In genomic region chr5:146891127-146891526, GRCm38 (mm10) we compare ENCODE assay signal across 8 mouse cellular contexts. TPM values are rescaled to one million over a fixed set of nuclear protein-coding genes. Genes with fewer than 3 reads are reported as not detected.
DNase-seq lines count a peak whose midpoint lies in the region; ATAC-seq and TF ChIP-seq lines count a peak whose summit lies in the region.

No protein-coding gene starts in this region.

- H3K4me2 ChIP-seq in CH12.LX (ENCODE audit: insufficient read depth, low read depth, poor library complexity, severe bottlenecking): no peak overlapping the region
- H3K4me2 ChIP-seq in hindbrain, embryonic 13.5 days: 0 out of 2 replicates have a peak overlapping the region, but pooled peaks have one; percentile 11

- H3K9me3 ChIP-seq in CH12.LX (replicated peaks; ENCODE audit: low read length): no peaks in the 10 kb centered on the region
- H3K9me3 ChIP-seq in hindbrain, embryonic 13.5 days: no peaks in the 10 kb centered on the region

- no peaks in the 10 kb centered on the region for H3K27me3 ChIP-seq in heart, adult 2 months (ENCODE audit: control insufficient read depth, insufficient read depth, low read length)
- H3K27me3 ChIP-seq in CH12.LX (replicated peaks): no peaks in the 10 kb centered on the region
- H3K27me3 ChIP-seq in hindbrain, embryonic 13.5 days: no peaks in the 10 kb centered on the region

- in situ Hi-C loops in CH12.LX (cut with MboI; ENCODE audit: low pct_ligation_motif_present, low pct_unique_long_range_greater_than_20kb, low sequenced_read_pairs): no loop called here

- H3K4me1 ChIP-seq in heart, adult 2 months (ENCODE audit: control insufficient read depth, insufficient read depth, low read length): no peaks in the 10 kb centered on the region
- no peaks in the 10 kb centered on the region; a peak in 1 of 4 replicates for H3K4me1 ChIP-seq in CH12.LX (ENCODE audit: control insufficient read depth in 1 of 2, insufficient read depth in 2 of 2)
- no peaks in the 10 kb centered on the region for H3K4me1 ChIP-seq in hindbrain, embryonic 13.5 days (replicated peaks)

- TF ChIP-seq POLR2A in heart, adult 2 months (IDR thresholded peaks at IDR 0.05; ENCODE audit: insufficient read depth, low read depth, low read length): no peak
- no peak for TF ChIP-seq POLR2A in CH12.LX (IDR thresholded peaks at IDR 0.05; ENCODE audit: low read depth, low read length)

- intact Hi-C loops in heart, adult 2 months (cut with DNase I): no loop called here
- intact Hi-C loops in heart, postnatal 25 days (cut with DNase I): no loop called here

- no peak for DNase-seq in heart, adult 2 months
- DNase-seq in heart, postnatal 25 days (ENCODE audit: low spot score): no peak
- peak; percentile 28 for DNase-seq in CH12.LX (ENCODE audit: extremely low read depth)
- DNase-seq in embryo, embryonic 9.5 days (ENCODE audit: extremely low spot score): peak; percentile 40
- DNase-seq in right cerebral cortex, postnatal 25 days: no peak
- DNase-seq in adipocyte (ENCODE audit: low spot score): no peak

- ATAC-seq in hindbrain, embryonic 13.5 days (ENCODE audit: low FRiP score): no peak
- peak; percentile 86 for ATAC-seq in megakaryocyte progenitor cell, adult 5-6 weeks (replicated peaks; ENCODE audit: poor library complexity)

- peak; percentile 11 for TF ChIP-seq RAD21 in CH12.LX (IDR thresholded peaks at IDR 0.05; ENCODE audit: low read depth, low read length)

- dilution Hi-C loops in CH12.LX (cut with MboI; ENCODE audit: extremely low pct_ligation_motif_present, extremely low pct_unique_long_range_greater_than_20kb, low sequenced_read_pairs): no loop called here

- TF ChIP-seq CTCF in heart, adult 2 months (IDR thresholded peaks at IDR 0.05): peak; percentile 71
- peak; percentile 50 to 70 for TF ChIP-seq CTCF in CH12.LX (conservative IDR thresholded peaks at IDR 0.05 in 1 of 2, IDR thresholded peaks at IDR 0.05 in 1 of 2; ENCODE audit: low read depth in 2 of 2, low read length in 2 of 2)

- no peak overlapping the region for H3K9ac ChIP-seq in heart, adult 2 months (ENCODE audit: low read depth, low read length)
- no peak overlapping the region for H3K9ac ChIP-seq in CH12.LX (ENCODE audit: insufficient read depth, low read depth)
- no peak overlapping the region for H3K9ac ChIP-seq in hindbrain, embryonic 13.5 days

- no peak overlapping the region for H3K4me3 ChIP-seq in heart, adult 2 months
- H3K4me3 ChIP-seq in CH12.LX (replicated peaks in 1 of 3; ENCODE audit: low read depth in 2 of 3, low read length in 2 of 3, poor library complexity in 1 of 3): no peak overlapping the region
- H3K4me3 ChIP-seq in hindbrain, embryonic 13.5 days: no peak overlapping the region

- no peaks in the 10 kb centered on the region for H3K79me2 ChIP-seq in heart, adult 2 months (replicated peaks; ENCODE audit: control insufficient read depth, insufficient read depth, low read length)
- no peaks in the 10 kb centered on the region for H3K79me2 ChIP-seq in CH12.LX (replicated peaks; ENCODE audit: control insufficient read depth, extremely low read depth, insufficient read depth, poor library complexity, severe bottlenecking)

- TF ChIP-seq EP300 in heart, adult 2 months (IDR thresholded peaks at IDR 0.05; ENCODE audit: insufficient read depth, low read depth, low read length): no peak
- no peak for TF ChIP-seq EP300 in CH12.LX (IDR thresholded peaks at IDR 0.05; ENCODE audit: low read length)

- H3K27ac ChIP-seq in heart, adult 2 months: no peak overlapping the region
- H3K27ac ChIP-seq in CH12.LX (ENCODE audit: insufficient read depth, low read depth): no peak overlapping the region
- H3K27ac ChIP-seq in hindbrain, embryonic 13.5 days: no peak overlapping the region

- 14% methylated on average over 14 of the region's 14 CpGs for WGBS in heart, adult 2 months
- WGBS in hindbrain, embryonic 13.5 days: 7% methylated on average over 14 of the region's 14 CpGs

- no peaks in the 10 kb centered on the region for H3K36me3 ChIP-seq in heart, adult 2 months (ENCODE audit: control insufficient read depth, insufficient read depth, low read length)
- H3K36me3 ChIP-seq in CH12.LX (replicated peaks in 1 of 2; ENCODE audit: control insufficient read depth in 1 of 2, insufficient read depth in 1 of 2, low read length in 1 of 2): no peaks in the 10 kb centered on the region
- H3K36me3 ChIP-seq in hindbrain, embryonic 13.5 days: no peaks in the 10 kb centered on the region

TF ChIP-seq in CH12.LX, 34 proteins besides CTCF, POLR2A, EP300 and RAD21:
- TF ChIP-seq TCF12 (IDR thresholded peaks at IDR 0.05; ENCODE audit: low read depth, low read length): no peak
- no peak for TF ChIP-seq GABPA (IDR thresholded peaks at IDR 0.05; ENCODE audit: insufficient replicate concordance, low read depth, low read length)
- TF ChIP-seq PAX5 (IDR thresholded peaks at IDR 0.05; ENCODE audit: low read length): no peak
- TF ChIP-seq JUND (conservative IDR thresholded peaks at IDR 0.05; ENCODE audit: low read depth, low read length): no peak
- no peak for TF ChIP-seq BHLHE40 (IDR thresholded peaks at IDR 0.05; ENCODE audit: low read depth, low read length)

RNA-seq across cellular contexts. Expression of gene Rasl11a, which starts 46.3 kb away (rescaled TPM):
- total RNA-seq in heart, adult 2 months (2021): 1 to 10 TPM; 1.8 to 3.7 TPM
- 2.7 and 2.9 TPM in 2 replicates for polyA plus RNA-seq in heart, adult 2 months (2012; rRNA removed)
- 1 to 10 TPM; 2.2 to 3.9 TPM for total RNA-seq in heart, postnatal 25 days (2021)
- total RNA-seq in CH12.LX (2012; rRNA removed) (0.25 TPM in 2 replicates), CH12.LX (2014; rRNA removed) (0.22 and 0.42 TPM in 2 replicates)
- 0.22 TPM in 1 of 2 replicates, not detected in the other for polyA plus RNA-seq in CH12.LX (2012; ENCODE audit: insufficient read length, low read depth)
- 9.0 and 11.9 TPM in 2 replicates for polyA plus RNA-seq in hindbrain, embryonic 13.5 days (2015; fragmentation: Nextera tagmentation; extraction: Ambion mirVana)
- 0.47 TPM in 1 of 2 replicates, not detected in the other for total RNA-seq in megakaryocyte progenitor cell, adult 5-6 weeks (2015)
- total RNA-seq in megakaryocyte progenitor cell, adult 5-6 weeks (2017): not detected in 2 replicates

RNA-seq across cellular contexts. Expression of gene Gtf3a, which starts 57.3 kb away (rescaled TPM):
- 10 to 100 TPM; 18.4 to 19.2 TPM for total RNA-seq in heart, adult 2 months (2021)
- 19.2 and 23.0 TPM in 2 replicates for polyA plus RNA-seq in heart, adult 2 months (2012; rRNA removed)
- 10 to 100 TPM; 18.8 to 22.1 TPM for total RNA-seq in heart, postnatal 25 days (2021)
- 130 and 134 TPM in 2 replicates for total RNA-seq in CH12.LX (2012; rRNA removed)
- total RNA-seq in CH12.LX (2014; rRNA removed): 110 and 116 TPM in 2 replicates
- polyA plus RNA-seq in CH12.LX (2012; ENCODE audit: insufficient read length, low read depth): 133 and 134 TPM in 2 replicates
- 99.5 and 102 TPM in 2 replicates for polyA plus RNA-seq in hindbrain, embryonic 13.5 days (2015; fragmentation: Nextera tagmentation; extraction: Ambion mirVana)
- total RNA-seq in megakaryocyte progenitor cell, adult 5-6 weeks (2015): 115 and 127 TPM in 2 replicates
- 162 and 163 TPM in 2 replicates for total RNA-seq in megakaryocyte progenitor cell, adult 5-6 weeks (2017)

RNA-seq across cellular contexts. Expression of gene Rpl21, which starts 58.4 kb away (rescaled TPM):
- 100 to 1,000 TPM; 119 to 143 TPM for total RNA-seq in heart, adult 2 months (2021)
- polyA plus RNA-seq in heart, adult 2 months (2012; rRNA removed): 44.4 and 61.1 TPM in 2 replicates
- total RNA-seq in heart, postnatal 25 days (2021): 100 to 1,000 TPM; 120 to 125 TPM
- total RNA-seq in CH12.LX (2012; rRNA removed): 1,240 and 1,429 TPM in 2 replicates
- 715 and 716 TPM in 2 replicates for total RNA-seq in CH12.LX (2014; rRNA removed)
- 300 and 964 TPM in 2 replicates for polyA plus RNA-seq in CH12.LX (2012; ENCODE audit: insufficient read length, low read depth)
- polyA plus RNA-seq in hindbrain, embryonic 13.5 days (2015; fragmentation: Nextera tagmentation; extraction: Ambion mirVana): 378 and 384 TPM in 2 replicates
- 2,785 and 2,819 TPM in 2 replicates for total RNA-seq in megakaryocyte progenitor cell, adult 5-6 weeks (2015)
- 2,136 and 2,277 TPM in 2 replicates for total RNA-seq in megakaryocyte progenitor cell, adult 5-6 weeks (2017)

Comparison
In these comparisons a context has a peak if more than half of its experiments do, and no peak if none do; other contexts are left out.
1. DNase-seq: peak in CH12.LX (single experiment) and embryo, embryonic 9.5 days (single experiment); none in heart, adult 2 months (0 of 2), heart, postnatal 25 days (single experiment), right cerebral cortex, postnatal 25 days (single experiment) and adipocyte (single experiment).
2. RNA of gene Gtf3a, which starts 57.3 kb away (total RNA-seq): 115 to 163 TPM in megakaryocyte progenitor cell, adult 5-6 weeks and 110 to 134 TPM in CH12.LX; 18.8 to 22.1 TPM in heart, postnatal 25 days and 18.4 to 19.2 TPM in heart, adult 2 months; every median in the first group is over 4 times any median in the second.
3. RNA of gene Rpl21, which starts 58.4 kb away (total RNA-seq): 2,136 to 2,819 TPM in megakaryocyte progenitor cell, adult 5-6 weeks and 715 to 1,429 TPM in CH12.LX; 119 to 143 TPM in heart, adult 2 months and 120 to 125 TPM in heart, postnatal 25 days; every median in the first group is over 4 times any median in the second.